Mouse (Mus musculus) midbrain, embryonic 16.5 days (tissue): ENCODE data around the gene Cgn. TPM values are rescaled to one million over a fixed set of nuclear protein-coding genes. Genes with fewer than 3 reads are reported as not detected.

Experiments
- ATAC-seq: fragments of 200-750 bp; cut with Nextera tagmentation; 2 replicates; pipeline ENCODE4 v1.8.0; 2017; ENCODE audit warnings: moderate TSS enrichment
- H3K27ac ChIP-seq: fragments of 300-500 bp; sonication (generic); 2 replicates; pipeline ENCODE4 v1.5.1; 2014; ENCODE audit warnings: mild to moderate bottlenecking, low read length, mixed read lengths
- H3K27me3 ChIP-seq: fragments of 300-500 bp; sonication (generic); 2 replicates; pipeline ENCODE4 v1.6.1; 2014; ENCODE audit warnings: low read depth, low read length, mixed read lengths; ENCODE audit not compliant: control insufficient read depth, insufficient read depth
- H3K36me3 ChIP-seq: fragments of 300-500 bp; sonication (generic); 2 replicates; pipeline ENCODE4 v1.6.1; 2014; ENCODE audit warnings: mild to moderate bottlenecking, low read length, moderate library complexity, mixed read lengths; ENCODE audit not compliant: control insufficient read depth, insufficient read depth
- H3K4me1 ChIP-seq: fragments of 300-500 bp; sonication (generic); 2 replicates; pipeline ENCODE4 v1.6.1; 2014; ENCODE audit warnings: mild to moderate bottlenecking, low read length, mixed read lengths; ENCODE audit not compliant: control insufficient read depth, insufficient read depth
- H3K4me2 ChIP-seq: fragments of 300-500 bp; sonication (generic); 2 replicates; pipeline ENCODE4 v1.6.1; 2014; ENCODE audit warnings: mild to moderate bottlenecking, low read length, mixed read lengths
- H3K4me3 ChIP-seq: fragments of 300-500 bp; sonication (generic); 2 replicates; pipeline ENCODE4 v1.5.1; 2014; ENCODE audit warnings: low read depth, mild to moderate bottlenecking, low read length, moderate library complexity, mixed read lengths
- H3K9ac ChIP-seq: fragments of 300-500 bp; sonication (generic); 2 replicates; pipeline ENCODE4 v1.6.1; 2014; ENCODE audit warnings: low read depth, low read length, mixed read lengths
- H3K9me3 ChIP-seq: fragments of 300-500 bp; sonication (generic); replicated peaks from 2 replicates; pipeline ENCODE4 v1.6.1; 2014; ENCODE audit warnings: mild to moderate bottlenecking, low read length, mixed read lengths; ENCODE audit not compliant: control insufficient read depth, poor library complexity, severe bottlenecking
- WGBS: fragments of 180-500 bp; shearing (Covaris S2); extraction: QIAGEN DNeasy Blood & Tissue Kit; methylation state at CpG from one replicate; pipeline ENCODE4 v1.1.7; 2014; 5-methylcytosine and 5-hydroxymethylcytosine counted together
- polyA plus RNA-seq: library from polyadenylated mRNA; unstranded; fragments of >200 nt; fragmentation: Nextera tagmentation; extraction: Ambion mirVana; gene quantifications from 2 replicates; pipeline ENCODE4 v1.2.1, GENCODE M21; 2015

The Cgn gene
- polyA plus RNA-seq, 1 experiment from 2014 or later = 16.9 TPM

DNA sequence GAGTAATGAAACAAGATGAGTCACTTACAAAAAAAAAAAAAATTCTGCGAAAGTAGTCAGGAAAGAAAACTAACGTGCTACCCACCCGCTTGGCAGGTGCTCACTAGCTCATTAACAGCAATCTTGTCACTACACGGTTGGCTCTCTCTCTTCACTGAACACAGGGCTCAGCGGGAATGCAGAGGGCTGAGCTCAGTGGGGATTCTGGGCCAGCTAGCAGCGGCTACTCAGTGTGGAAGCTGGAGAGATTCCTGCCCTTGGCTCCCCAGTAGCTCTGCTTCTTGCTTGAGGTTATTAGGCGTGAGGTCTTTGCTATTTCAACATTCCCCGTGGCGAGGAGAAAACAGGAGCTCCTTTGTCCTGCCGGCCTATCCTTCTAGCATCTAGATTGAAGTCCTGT is 17.9 kb upstream of the Cgn start:
- Histone ChIP-seq H3K36me3 (no peaks in the 10 kb centered on the region), H3K4me2 (no peak overlapping the region), H3K27me3 (no peaks in the 10 kb centered on the region), H3K9ac (no peak overlapping the region), H3K9me3 (no peaks in the 10 kb centered on the region), H3K4me1 (no peaks in the 10 kb centered on the region), H3K27ac (no peak overlapping the region), H3K4me3 (no peak overlapping the region)
- no peak for ATAC-seq
- 7% methylated on average over 10 of the region's 10 CpGs for WGBS

DNA sequence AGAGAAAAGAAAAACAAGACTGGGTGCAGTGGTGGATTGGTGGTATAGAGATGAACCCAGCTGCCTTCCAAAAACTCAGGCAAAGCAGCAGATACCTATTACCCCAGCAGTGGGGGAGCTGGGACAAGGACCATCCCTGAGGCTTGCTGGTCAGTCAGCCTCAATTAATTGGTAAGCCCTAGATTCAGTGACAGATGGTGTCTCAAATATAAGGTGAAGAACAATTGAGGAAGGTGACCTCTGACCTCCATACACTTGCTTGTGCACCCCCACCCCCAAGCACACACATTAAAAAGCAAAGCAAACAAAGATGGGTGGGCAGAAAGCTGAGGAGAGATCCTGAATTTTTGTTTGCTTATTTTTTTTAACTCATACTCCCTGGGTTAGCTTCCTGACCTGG is 9.9 kb upstream of the Cgn start:
- Histone ChIP-seq H3K4me2 (no peak overlapping the region), H3K36me3 (no peaks in the 10 kb centered on the region), H3K4me3 (no peak overlapping the region), H3K27ac (no peak overlapping the region), H3K4me1 (no peaks in the 10 kb centered on the region), H3K9ac (no peak overlapping the region), H3K27me3 (no peaks in the 10 kb centered on the region), H3K9me3 (no peaks in the 10 kb centered on the region)
- no peak for ATAC-seq

DNA sequence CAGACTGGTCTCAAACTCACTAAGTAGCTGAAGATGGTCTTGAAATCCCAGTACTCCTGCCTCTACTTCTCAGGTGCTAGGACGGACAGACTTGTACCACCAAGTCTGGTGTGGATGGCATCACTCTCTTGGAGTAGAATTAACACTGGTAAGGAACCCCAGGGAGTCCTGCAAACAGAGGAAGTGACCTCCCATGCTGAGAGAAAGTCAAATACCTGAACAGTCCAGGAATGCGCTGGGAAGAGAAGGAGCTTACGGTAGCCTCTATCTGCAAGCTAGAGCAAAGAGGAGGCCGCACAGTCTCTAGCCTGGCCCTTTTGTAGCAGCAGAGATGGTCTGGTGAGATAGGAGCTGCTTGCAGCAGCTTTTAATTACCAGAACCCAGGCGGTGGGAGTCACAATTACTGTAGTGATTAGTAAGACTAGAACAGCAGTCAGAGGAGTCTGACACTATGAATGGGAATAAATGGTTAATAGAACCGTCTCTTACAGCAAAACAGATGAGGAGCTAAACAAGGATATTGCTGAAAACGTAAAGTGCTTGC is 9.4 kb upstream of the Cgn start:
- Histone ChIP-seq H3K4me1 (no peaks in the 10 kb centered on the region), H3K9me3 (no peaks in the 10 kb centered on the region), H3K27ac (no peak overlapping the region), H3K36me3 (no peaks in the 10 kb centered on the region), H3K27me3 (no peaks in the 10 kb centered on the region), H3K4me3 (no peak overlapping the region), H3K4me2 (no peak overlapping the region), H3K9ac (no peak overlapping the region)
- ATAC-seq = no peak
- WGBS = 64% methylated on average over 7 of the region's 7 CpGs

DNA sequence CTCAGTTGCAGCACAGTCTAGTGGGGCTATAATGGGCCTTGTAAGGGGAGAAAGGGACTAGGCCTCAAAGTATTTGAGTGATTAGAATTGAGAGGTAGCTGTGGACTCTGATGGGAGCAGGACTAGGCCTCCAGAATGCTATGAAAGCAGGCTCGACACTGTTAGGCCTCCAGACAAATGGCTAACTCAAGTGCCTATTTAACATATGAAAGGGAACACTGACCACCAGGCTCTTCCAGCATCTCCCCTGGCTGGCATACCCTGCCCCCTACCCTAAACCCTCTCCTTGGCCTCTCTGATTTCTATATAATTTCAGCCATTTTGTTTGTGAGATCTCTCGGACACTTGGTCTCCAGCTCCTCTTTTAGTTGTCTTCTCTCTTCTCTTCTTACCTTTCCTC is 8.1 kb upstream of the Cgn start:
- Histone ChIP-seq H3K4me2 (no peak overlapping the region), H3K36me3 (no peaks in the 10 kb centered on the region), H3K27me3 (no peaks in the 10 kb centered on the region), H3K4me3 (no peak overlapping the region), H3K9ac (no peak overlapping the region), H3K4me1 (no peaks in the 10 kb centered on the region), H3K9me3 (no peaks in the 10 kb centered on the region), H3K27ac (no peak overlapping the region)
- ATAC-seq = no peak
- 42% methylated on average over 2 of the region's 2 CpGs for WGBS

DNA sequence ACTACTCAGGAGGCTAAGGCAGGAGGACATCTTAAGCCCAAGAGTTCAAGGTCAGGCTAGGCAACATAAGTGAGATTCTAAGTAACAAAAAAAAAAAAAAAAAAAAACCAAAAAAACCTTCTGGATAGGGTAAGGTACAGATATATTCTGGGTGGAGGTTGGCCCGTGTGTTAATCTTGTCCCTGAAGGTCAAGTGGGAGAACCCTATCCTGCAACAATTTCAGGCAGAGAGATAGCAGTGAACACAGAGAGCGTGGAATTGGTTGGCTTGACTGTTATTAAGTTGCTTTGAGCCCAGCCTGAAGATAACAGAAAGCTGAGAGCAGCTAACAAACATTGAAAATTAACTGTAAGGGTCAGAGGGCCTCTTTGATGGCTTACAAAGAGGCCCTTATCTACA is 7.4 kb upstream of the Cgn start:
- Histone ChIP-seq H3K36me3 (no peaks in the 10 kb centered on the region), H3K4me3 (no peak overlapping the region), H3K27ac (no peak overlapping the region), H3K4me2 (no peak overlapping the region), H3K4me1 (no peaks in the 10 kb centered on the region), H3K9me3 (no peaks in the 10 kb centered on the region), H3K27me3 (no peaks in the 10 kb centered on the region), H3K9ac (no peak overlapping the region)
- WGBS = 87% methylated on average over 2 of the region's 2 CpGs
- ATAC-seq = no peak

DNA sequence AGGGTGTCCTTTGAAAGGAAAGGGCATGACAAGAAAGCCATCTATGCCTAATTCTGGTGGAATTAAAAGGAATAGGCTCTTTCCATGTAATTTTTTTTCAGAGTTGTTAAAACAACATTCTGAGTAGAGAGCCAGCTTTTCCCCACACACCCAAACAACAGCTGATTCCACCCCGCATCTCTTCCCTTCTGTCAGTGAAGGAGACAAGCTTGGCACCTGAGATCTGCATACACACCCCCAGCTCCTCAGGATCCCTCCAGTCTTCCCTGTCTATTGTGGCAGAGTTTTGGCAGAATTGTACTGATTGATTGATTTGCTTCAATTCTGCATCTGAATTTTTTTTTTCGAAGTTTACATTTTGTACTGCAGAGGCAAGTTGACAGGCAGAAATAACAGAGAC is 6.0 kb upstream of the Cgn start:
- no peak overlapping the region for H3K4me2 ChIP-seq
- H3K9ac ChIP-seq = no peak overlapping the region
- H3K4me1 ChIP-seq = 0 out of 2 replicates have a peak, but pooled peaks cover 3% of the 10 kb centered on the region
- H3K9me3 ChIP-seq = no peaks in the 10 kb centered on the region
- ATAC-seq = no peak
- 89% methylated on average over 2 of the region's 2 CpGs for WGBS
- no peak overlapping the region for H3K4me3 ChIP-seq
- H3K27me3 ChIP-seq = no peaks in the 10 kb centered on the region
- H3K27ac ChIP-seq = no peak overlapping the region
- H3K36me3 ChIP-seq = no peaks in the 10 kb centered on the region

DNA sequence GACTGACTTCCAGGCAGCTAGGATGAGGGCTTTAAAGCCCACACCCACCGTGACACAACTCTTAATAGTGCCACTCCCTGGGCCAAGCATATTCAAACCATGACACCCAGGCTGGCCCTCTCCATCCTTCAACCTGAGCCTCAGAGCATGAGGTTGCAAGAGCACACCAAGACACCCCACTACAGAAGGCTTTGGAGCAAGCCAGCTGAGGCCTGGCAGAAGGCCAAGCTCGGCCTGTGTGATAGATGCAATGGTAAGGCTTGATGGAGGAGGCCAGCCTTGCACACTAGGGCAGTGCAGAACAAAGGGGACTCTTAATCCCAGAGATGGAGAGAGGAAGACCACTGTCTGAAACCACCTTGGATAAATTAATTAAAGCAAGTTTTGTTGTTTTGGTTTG is 3.2 kb upstream of the Cgn start:
- Histone ChIP-seq H3K36me3 (no peaks in the 10 kb centered on the region), H3K9me3 (no peaks in the 10 kb centered on the region), H3K27ac (no peak overlapping the region), H3K9ac (no peak overlapping the region), H3K4me2 (no peak overlapping the region), H3K27me3 (no peaks in the 10 kb centered on the region), H3K4me1 (peaks cover 12% of the 10 kb centered on the region), H3K4me3 (no peak overlapping the region)
- WGBS = 88% methylated on average over 2 of the region's 2 CpGs
- no peak for ATAC-seq

DNA sequence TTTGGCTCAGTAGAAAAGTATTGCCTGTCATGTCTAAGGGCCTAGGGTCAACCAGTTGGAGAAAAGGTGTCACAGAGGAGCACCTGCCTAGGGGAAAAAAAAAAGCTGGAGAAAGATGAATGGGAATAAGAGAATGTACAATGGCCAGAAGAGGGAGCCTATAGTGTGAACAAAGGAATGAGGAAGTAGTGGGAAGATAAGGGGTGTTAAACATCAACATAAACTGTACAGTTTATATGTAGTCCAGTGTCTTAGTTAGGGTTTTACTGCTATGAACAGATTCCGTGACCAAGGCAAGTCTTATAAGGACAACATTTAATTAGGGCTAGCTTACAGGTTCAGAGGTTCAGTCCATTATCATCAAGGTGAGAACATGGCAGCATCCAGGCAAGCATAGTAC is 2.8 kb upstream of the Cgn start:
- no peak overlapping the region for H3K27ac ChIP-seq

DNA sequence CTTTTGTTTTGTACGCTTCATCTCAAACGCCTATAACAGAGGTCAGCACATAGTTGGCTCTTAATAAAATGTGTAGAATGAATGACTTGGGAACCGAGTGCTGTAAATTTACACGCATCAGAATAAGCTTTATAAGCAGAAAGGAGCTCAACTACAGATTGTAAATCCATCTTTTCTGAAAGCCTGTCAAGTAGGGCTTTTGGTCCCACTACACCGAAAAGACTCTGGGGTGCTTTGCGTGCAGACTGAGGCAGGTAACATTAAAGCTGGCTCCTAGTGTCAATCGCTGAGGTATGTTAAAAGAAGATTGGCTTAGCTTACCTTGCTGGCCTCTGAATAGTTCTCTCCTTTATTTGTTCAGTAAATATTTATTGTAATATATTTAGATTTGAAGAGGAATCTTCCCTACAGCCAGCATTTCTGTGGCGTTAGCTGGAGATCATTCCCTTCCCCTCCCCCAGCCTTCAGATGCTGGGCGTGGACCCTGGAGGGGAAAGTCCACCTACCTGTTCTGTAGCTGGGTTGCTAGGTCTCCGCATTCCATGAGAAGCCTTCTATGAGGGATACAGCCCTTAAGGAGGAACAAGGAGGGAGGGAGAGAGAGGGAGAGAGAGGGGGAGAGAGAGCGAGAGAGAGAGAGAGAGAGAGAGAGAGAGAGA is 959 bp upstream of the Cgn start:
- WGBS = 7% methylated on average over 11 of the region's 11 CpGs
- H3K27ac ChIP-seq = peak overlapping the region; percentile 96
- H3K9me3 ChIP-seq = no peaks in the 10 kb centered on the region
- H3K4me2 ChIP-seq = peak overlapping the region; percentile 86
- peak overlapping the region; percentile 64 for H3K4me3 ChIP-seq
- H3K4me1 ChIP-seq = peaks cover 13% of the 10 kb centered on the region
- H3K27me3 ChIP-seq = no peaks in the 10 kb centered on the region
- ATAC-seq = peak; percentile 23
- peak overlapping the region; percentile 81 for H3K9ac ChIP-seq
- H3K36me3 ChIP-seq = no peaks in the 10 kb centered on the region

More for the DNA sequence above, 2.8 kb upstream of the Cgn start:
- whole genome bisulfite sequencing = 92% methylated on average over 1 of the region's 1 CpGs
- H3K9me3 ChIP-seq = no peaks in the 10 kb centered on the region
- no peak overlapping the region for H3K9ac ChIP-seq
- peaks cover 13% of the 10 kb centered on the region for H3K4me1 ChIP-seq
- no peak for ATAC-seq
- no peaks in the 10 kb centered on the region for H3K27me3 ChIP-seq
- no peak overlapping the region for H3K4me3 ChIP-seq
- H3K36me3 ChIP-seq = no peaks in the 10 kb centered on the region
- no peak overlapping the region for H3K4me2 ChIP-seq
